Mouse (Mus musculus) hindbrain, embryonic 11.5 days (tissue): ENCODE measurements around the gene Gm17334. TPM values are rescaled to one million over a fixed set of nuclear protein-coding genes. Genes with fewer than 3 reads are reported as not detected.

Source experiments
- ATAC-seq: fragments of 200-750 bp; cut with Nextera tagmentation; 2 replicates; pipeline ENCODE4 v1.8.0; 2017; ENCODE audit warnings: mild to moderate bottlenecking, moderate TSS enrichment, moderate library complexity; ENCODE audit not compliant: low FRiP score
- DNase-seq: peaks from one replicate; pipeline ENCODE4 v3.0.0-alpha.2; 2015; ENCODE audit warnings: low spot score
- H3K27ac ChIP-seq: fragments of 300-500 bp; sonication (generic); 2 replicates; pipeline ENCODE4 v1.5.1; 2014; ENCODE audit warnings: mild to moderate bottlenecking, low read depth, low read length
- H3K27me3 ChIP-seq: fragments of 300-500 bp; sonication (generic); 2 replicates; pipeline ENCODE4 v1.6.1; 2014; ENCODE audit warnings: mild to moderate bottlenecking, low read length, moderate library complexity, mixed read lengths; ENCODE audit not compliant: control insufficient read depth, insufficient read depth
- H3K36me3 ChIP-seq: fragments of 300-500 bp; sonication (generic); 2 replicates; pipeline ENCODE4 v1.6.1; 2014; ENCODE audit warnings: mild to moderate bottlenecking, low read length, moderate library complexity, mixed read lengths; ENCODE audit not compliant: control insufficient read depth, insufficient read depth
- H3K4me1 ChIP-seq: fragments of 300-500 bp; sonication (generic); replicated peaks from 2 replicates; pipeline ENCODE4 v1.6.1; 2014; ENCODE audit warnings: low read length, mixed read lengths; ENCODE audit not compliant: control insufficient read depth, insufficient read depth
- H3K4me2 ChIP-seq: fragments of 300-500 bp; sonication (generic); replicated peaks from 2 replicates; pipeline ENCODE4 v1.6.1; 2014; ENCODE audit warnings: mild to moderate bottlenecking, low read depth, low read length
- H3K4me3 ChIP-seq: fragments of 300-500 bp; sonication (generic); 2 replicates; pipeline ENCODE4 v1.5.1; 2014; ENCODE audit warnings: low read depth, low read length
- H3K9ac ChIP-seq: fragments of 300-500 bp; sonication (generic); 2 replicates; pipeline ENCODE4 v1.6.1; 2014; ENCODE audit warnings: low read depth, low read length
- H3K9me3 ChIP-seq: fragments of 300-500 bp; sonication (generic); 2 replicates; pipeline ENCODE4 v1.6.1; 2016; ENCODE audit warnings: low read length; ENCODE audit not compliant: control insufficient read depth
- WGBS: fragments of 180-500 bp; shearing (Covaris S2); extraction: QIAGEN DNeasy Blood & Tissue Kit; methylation state at CpG from one replicate; pipeline ENCODE4 v1.1.7; 2014; 5-methylcytosine and 5-hydroxymethylcytosine counted together
- polyA plus RNA-seq: library from polyadenylated mRNA; unstranded; fragments of >200 nt; fragmentation: Nextera tagmentation; extraction: Ambion mirVana; gene quantifications from 2 replicates; pipeline ENCODE4 v1.2.1, GENCODE M21; 2014

Gm17334 gene
- polyA plus RNA-seq, 1 experiment from 2014 or later, result not detected

DNA sequence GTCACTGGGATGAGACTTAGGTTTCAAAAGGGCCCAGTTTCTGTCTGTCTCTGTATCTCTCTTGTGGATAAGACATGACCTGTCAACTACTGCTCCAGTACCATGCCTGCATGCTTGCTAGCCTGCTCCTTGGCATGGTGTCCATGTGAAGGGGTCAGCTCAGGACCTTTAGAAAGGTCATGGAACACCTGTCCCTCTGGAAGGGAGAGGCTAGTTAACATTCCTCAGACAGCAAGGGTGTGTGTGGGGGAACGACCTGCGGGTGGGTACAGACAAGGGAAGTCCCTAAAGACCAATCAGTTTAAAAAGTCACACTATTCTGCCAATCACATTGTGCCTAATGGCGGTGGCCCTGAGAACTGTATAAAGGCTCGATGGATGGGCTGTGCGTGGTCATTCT, 28.0 kb upstream of the Gm17334 start:
- Histone ChIP-seq H3K4me3 (no peak overlapping the region), H3K4me2 (no peak overlapping the region), H3K4me1 (no peaks in the 10 kb centered on the region), H3K9ac (no peak overlapping the region), H3K9me3 (no peaks in the 10 kb centered on the region), H3K27ac (no peak overlapping the region), H3K36me3 (no peaks in the 10 kb centered on the region), H3K27me3 (no peaks in the 10 kb centered on the region)
- DNase-seq (no peak), ATAC-seq (no peak)
- 85% methylated on average over 5 of the region's 5 CpGs for WGBS

- Histone ChIP-seq H3K9me3 (no peaks in the 10 kb centered on the region), H3K4me1 (no peaks in the 10 kb centered on the region), H3K27ac (no peak overlapping the region), H3K27me3 (no peaks in the 10 kb centered on the region), H3K9ac (no peak overlapping the region), H3K4me3 (no peak overlapping the region), H3K4me2 (no peak overlapping the region), H3K36me3 (no peaks in the 10 kb centered on the region)
- DNase-seq, result no peak
- no peak for ATAC-seq
- 55% methylated on average over 4 of the region's 4 CpGs for WGBS
Observed at GRCm38 (mm10) chr11:53800036-53800435, 27.0 kb upstream of the Gm17334 start.

DNA sequence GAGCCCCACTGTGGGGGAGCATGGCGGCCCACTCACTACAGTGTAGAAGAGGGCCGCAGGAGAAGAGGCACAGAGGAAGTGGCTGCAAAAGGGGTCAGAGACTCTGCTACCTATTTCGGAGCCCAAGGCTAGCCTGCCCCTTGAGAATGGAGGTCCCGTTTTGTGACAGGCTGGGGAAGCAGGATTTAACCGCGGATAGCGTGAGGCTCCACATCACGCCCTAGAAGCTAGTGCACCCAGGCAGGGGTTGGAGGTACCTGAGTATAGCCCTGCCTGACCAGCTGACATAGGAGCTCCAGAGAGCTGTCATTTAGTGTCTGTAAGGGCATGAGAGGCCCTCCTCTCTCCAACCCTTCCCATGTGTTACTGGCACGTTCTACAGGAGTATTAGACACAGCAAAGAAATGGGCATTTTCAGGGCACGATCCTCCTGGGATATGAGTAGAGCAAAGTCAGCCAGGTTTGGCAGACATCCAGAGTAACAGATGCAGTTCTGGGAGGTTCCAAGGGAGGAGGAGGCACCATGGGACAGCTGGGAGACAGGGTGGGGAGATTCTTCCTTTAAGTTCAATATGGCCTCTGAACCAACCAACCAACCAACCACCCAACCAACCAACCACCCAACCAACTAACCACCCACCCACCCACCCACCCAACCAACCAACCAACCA, 25.2 kb upstream of the Gm17334 start:
- no peak for DNase-seq
- Histone ChIP-seq H3K27me3 (no peaks in the 10 kb centered on the region), H3K4me3 (no peak overlapping the region), H3K9ac (no peak overlapping the region), H3K36me3 (no peaks in the 10 kb centered on the region), H3K4me2 (no peak overlapping the region), H3K4me1 (0 out of 2 replicates have a peak, but pooled peaks cover 2% of the 10 kb centered on the region), H3K27ac (no peak overlapping the region), H3K9me3 (no peaks in the 10 kb centered on the region)
- ATAC-seq, result no peak
- 87% methylated on average over 10 of the region's 10 CpGs for WGBS

GRCm38 (mm10) chr11:53797386-53797920, 24.5 kb upstream of the Gm17334 start:
- H3K9ac ChIP-seq, result no peak overlapping the region
- no peak overlapping the region for H3K27ac ChIP-seq
- no peaks in the 10 kb centered on the region for H3K27me3 ChIP-seq
- 54% methylated on average over 6 of the region's 6 CpGs for WGBS
- 0 out of 2 replicates have a peak, but pooled peaks cover 2% of the 10 kb centered on the region for H3K4me1 ChIP-seq
- DNase-seq, result no peak
- no peaks in the 10 kb centered on the region for H3K36me3 ChIP-seq
- H3K4me3 ChIP-seq, result no peak overlapping the region
- no peak overlapping the region for H3K4me2 ChIP-seq
- no peaks in the 10 kb centered on the region for H3K9me3 ChIP-seq
- ATAC-seq, result no peak

DNA sequence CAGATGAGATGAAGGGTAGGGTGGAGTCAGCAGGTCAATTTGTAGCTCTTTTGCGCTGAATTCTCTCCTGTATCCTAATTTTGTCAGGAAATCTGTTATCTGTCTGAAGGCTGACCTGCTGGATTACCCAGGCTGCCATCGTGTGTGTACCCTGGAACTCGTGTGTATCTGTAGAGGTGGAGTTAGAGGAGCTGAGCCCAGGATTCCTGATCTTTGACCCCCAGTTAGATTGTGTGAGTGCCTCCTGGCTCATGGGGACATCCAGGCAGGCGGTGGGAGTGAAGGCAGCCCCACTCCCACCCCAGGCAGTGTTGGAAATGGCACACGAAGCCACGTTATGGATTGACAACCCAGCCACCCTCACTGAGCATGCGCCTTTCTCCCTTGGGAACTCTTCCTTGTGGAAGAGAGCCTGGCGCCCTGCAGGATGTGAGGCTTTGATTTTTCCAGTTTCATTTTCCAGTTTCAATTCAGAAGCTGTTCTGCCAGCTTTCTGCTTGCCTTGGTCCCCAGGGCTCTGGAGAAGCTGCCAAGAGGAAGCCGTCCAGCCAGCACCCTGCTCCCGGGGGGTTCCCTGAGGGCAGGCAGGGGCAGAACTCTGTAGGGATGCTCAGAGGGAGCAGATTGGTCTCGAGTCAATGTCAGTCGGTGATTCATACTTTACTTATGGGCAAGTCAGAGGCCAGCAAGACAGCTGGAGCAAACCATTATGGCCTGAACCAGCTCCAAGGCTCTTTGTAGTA, 23.6 kb upstream of the Gm17334 start:
- H3K4me2 ChIP-seq, result no peak overlapping the region
- no peak for DNase-seq
- no peak overlapping the region for H3K4me3 ChIP-seq
- H3K9ac ChIP-seq, result no peak overlapping the region
- no peak for ATAC-seq
- no peaks in the 10 kb centered on the region for H3K36me3 ChIP-seq
- WGBS, result 73% methylated on average over 12 of the region's 12 CpGs
- H3K27me3 ChIP-seq, result no peaks in the 10 kb centered on the region
- no peaks in the 10 kb centered on the region for H3K9me3 ChIP-seq
- no peak overlapping the region for H3K27ac ChIP-seq
- H3K4me1 ChIP-seq, result 0 out of 2 replicates have a peak, but pooled peaks cover 2% of the 10 kb centered on the region

GRCm38 (mm10) chr11:53795813-53796212, 22.8 kb upstream of the Gm17334 start:
- H3K27me3 ChIP-seq, result no peaks in the 10 kb centered on the region
- ATAC-seq (no peak), DNase-seq (no peak)
- no peak overlapping the region for H3K27ac ChIP-seq
- 0 out of 2 replicates have a peak, but pooled peaks cover 2% of the 10 kb centered on the region for H3K4me1 ChIP-seq
- no peak overlapping the region for H3K9ac ChIP-seq
- no peak overlapping the region for H3K4me3 ChIP-seq
- H3K9me3 ChIP-seq, result no peaks in the 10 kb centered on the region
- WGBS, result 71% methylated on average over 8 of the region's 8 CpGs
- H3K4me2 ChIP-seq, result no peak overlapping the region
- no peaks in the 10 kb centered on the region for H3K36me3 ChIP-seq

DNA sequence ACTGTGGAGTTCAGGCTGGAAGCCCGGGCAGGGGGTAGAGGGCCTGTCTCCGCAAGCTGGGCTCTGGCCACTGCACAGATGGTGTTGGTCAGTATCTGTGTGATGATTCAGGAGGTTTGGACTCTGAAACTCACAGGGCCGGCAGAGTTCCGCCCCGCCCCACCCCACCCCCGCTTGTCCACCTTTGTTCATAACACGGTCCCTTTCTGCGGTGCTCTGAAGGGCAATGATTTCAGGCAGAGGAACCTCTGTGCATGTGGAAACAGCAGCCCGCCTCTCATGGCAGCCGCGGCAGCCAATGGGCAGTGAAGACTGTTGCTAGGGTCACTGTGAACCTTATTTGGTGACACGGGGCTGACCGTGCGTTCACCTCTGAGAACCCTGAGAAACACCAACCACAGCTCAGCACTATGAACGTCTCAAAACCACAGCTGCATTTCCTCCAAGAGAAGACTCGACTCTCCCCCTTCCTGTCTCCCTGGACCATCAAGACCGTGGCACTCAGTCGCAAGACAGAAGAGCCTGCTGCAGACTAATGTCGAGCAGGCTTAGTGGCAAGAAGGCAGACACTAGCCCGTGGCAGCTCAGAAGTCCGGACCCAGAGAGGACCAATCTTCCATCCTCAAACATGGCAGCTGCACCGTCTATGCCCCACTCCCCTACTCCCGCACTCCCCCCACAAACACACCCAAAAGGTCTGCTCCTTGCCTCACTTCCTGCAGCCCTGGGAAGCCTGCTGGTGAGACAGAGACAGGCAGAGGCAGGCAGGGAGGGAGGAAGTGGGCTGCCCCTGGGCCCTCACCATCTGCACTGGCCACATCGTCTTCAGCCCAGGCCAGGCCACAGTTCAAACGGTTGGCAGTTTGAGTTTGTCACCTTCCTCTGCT, 21.9 kb upstream of the Gm17334 start:
- H3K4me2 ChIP-seq, result no peak overlapping the region
- no peak overlapping the region for H3K9ac ChIP-seq
- WGBS, result 75% methylated on average over 25 of the region's 25 CpGs
- 0 out of 2 replicates have a peak, but pooled peaks cover 2% of the 10 kb centered on the region for H3K4me1 ChIP-seq
- no peaks in the 10 kb centered on the region for H3K36me3 ChIP-seq
- ATAC-seq (no peak), DNase-seq (no peak)
- no peaks in the 10 kb centered on the region for H3K27me3 ChIP-seq
- no peaks in the 10 kb centered on the region for H3K9me3 ChIP-seq
- no peak overlapping the region for H3K27ac ChIP-seq
- no peak overlapping the region for H3K4me3 ChIP-seq

GRCm38 (mm10) chr11:53794015-53794414, 21.0 kb upstream of the Gm17334 start:
- Histone ChIP-seq H3K4me2 (no peak overlapping the region), H3K4me3 (no peak overlapping the region), H3K9ac (no peak overlapping the region), H3K4me1 (0 out of 2 replicates have a peak, but pooled peaks cover 2% of the 10 kb centered on the region), H3K36me3 (no peaks in the 10 kb centered on the region), H3K27me3 (no peaks in the 10 kb centered on the region), H3K9me3 (no peaks in the 10 kb centered on the region), H3K27ac (no peak overlapping the region)
- DNase-seq (no peak), ATAC-seq (no peak)
- WGBS, result 79% methylated on average over 3 of the region's 3 CpGs
